Mouse (Mus musculus): ENCODE data around the gene Gm1123. TPM values are rescaled to one million over a fixed set of nuclear protein-coding genes. Genes with fewer than 3 reads are reported as not detected.
A peak's percentile ranks its signal among the peaks of the same experiment; 100 is the strongest.

The Gm1123 gene
- polyA plus RNA-seq, 1 experiment from 2014 or later, result 45.9 TPM

GRCm38 (mm10) chr9:98999881-99000339, 35.6 kb downstream of the Gm1123 start:
- WGBS, result 80% methylated on average over 9 of the region's 9 CpGs
- peaks cover 25% of the 10 kb centered on the region for H3K36me3 ChIP-seq (ENCODE audit: control insufficient read depth, insufficient read depth)
- no peak for TF ChIP-seq CTCF (IDR thresholded peaks at IDR 0.05; ENCODE audit: low read depth)
- no peaks in the 10 kb centered on the region for H3K4me1 ChIP-seq (replicated peaks; ENCODE audit: control insufficient read depth, insufficient read depth, low read length)
- H3K9ac ChIP-seq (ENCODE audit: low read depth, low read length), result no peak overlapping the region
- H3K4me3 ChIP-seq (ENCODE audit: low read depth, low read length), result no peak overlapping the region
- no peak for ATAC-seq
- H3K27ac ChIP-seq (ENCODE audit: low read depth, low read length), result no peak overlapping the region
- no peaks in the 10 kb centered on the region for H3K27me3 ChIP-seq (replicated peaks; ENCODE audit: control insufficient read depth, insufficient read depth, low read length)
- H3K4me2 ChIP-seq (replicated peaks; ENCODE audit: low read depth), result no peak overlapping the region
- H3K9me3 ChIP-seq (ENCODE audit: control insufficient read depth), result no peaks in the 10 kb centered on the region

- Histone ChIP-seq H3K27me3 (replicated peaks; ENCODE audit: control insufficient read depth, insufficient read depth, low read length) (no peaks in the 10 kb centered on the region), H3K9me3 (ENCODE audit: control insufficient read depth) (no peaks in the 10 kb centered on the region), H3K36me3 (ENCODE audit: control insufficient read depth, insufficient read depth) (peaks cover 21% of the 10 kb centered on the region), H3K27ac (ENCODE audit: low read depth, low read length) (no peak overlapping the region), H3K4me2 (replicated peaks; ENCODE audit: low read depth) (no peak overlapping the region), H3K4me1 (replicated peaks; ENCODE audit: control insufficient read depth, insufficient read depth, low read length) (no peaks in the 10 kb centered on the region), H3K4me3 (ENCODE audit: low read depth, low read length) (no peak overlapping the region), H3K9ac (ENCODE audit: low read depth, low read length) (no peak overlapping the region)
- TF ChIP-seq CTCF (IDR thresholded peaks at IDR 0.05; ENCODE audit: low read depth), result no peak
- 91% methylated on average over 4 of the region's 4 CpGs for WGBS
- ATAC-seq, result no peak
These were observed 41.4 kb downstream of the Gm1123 start for GRCm38 (mm10) chr9:98994103-98994502.

DNA sequence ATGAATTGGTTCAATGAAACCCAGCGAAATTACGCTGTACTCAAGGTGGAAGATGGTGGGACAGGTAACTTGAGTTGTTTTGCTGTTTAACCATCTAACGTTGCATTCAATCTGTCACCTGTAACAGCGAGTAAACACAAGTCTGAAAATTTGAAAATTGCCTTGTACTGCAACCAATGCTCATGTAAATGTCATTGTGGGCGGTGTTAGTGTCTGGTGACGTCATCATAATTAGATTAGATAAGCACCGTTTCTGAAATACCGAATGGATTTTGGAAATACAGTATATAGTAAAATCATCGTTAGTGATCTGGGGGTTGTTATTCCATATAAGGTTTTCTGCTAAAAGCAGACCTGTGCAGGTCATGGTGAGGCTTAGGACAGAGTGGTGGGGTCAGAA, 48.4 kb downstream of the Gm1123 start:
- no peak overlapping the region for H3K27ac ChIP-seq (ENCODE audit: low read depth, low read length)
- no peaks in the 10 kb centered on the region for H3K4me1 ChIP-seq (replicated peaks; ENCODE audit: control insufficient read depth, insufficient read depth, low read length)
- H3K36me3 ChIP-seq (ENCODE audit: control insufficient read depth, insufficient read depth), result no peaks in the 10 kb centered on the region
- H3K9me3 ChIP-seq (ENCODE audit: control insufficient read depth), result no peaks in the 10 kb centered on the region
- 31% methylated on average over 9 of the region's 9 CpGs for WGBS
- H3K4me2 ChIP-seq (replicated peaks; ENCODE audit: low read depth), result peak overlapping the region; percentile 99
- no peak for TF ChIP-seq CTCF (IDR thresholded peaks at IDR 0.05; ENCODE audit: low read depth)
- H3K9ac ChIP-seq (ENCODE audit: low read depth, low read length), result peak overlapping the region; percentile 80
- peak overlapping the region; percentile 80 for H3K4me3 ChIP-seq (ENCODE audit: low read depth, low read length)
- no peak for ATAC-seq
- H3K27me3 ChIP-seq (replicated peaks; ENCODE audit: control insufficient read depth, insufficient read depth, low read length), result 0 out of 2 replicates have a peak, but pooled peaks cover 14% of the 10 kb centered on the region

DNA sequence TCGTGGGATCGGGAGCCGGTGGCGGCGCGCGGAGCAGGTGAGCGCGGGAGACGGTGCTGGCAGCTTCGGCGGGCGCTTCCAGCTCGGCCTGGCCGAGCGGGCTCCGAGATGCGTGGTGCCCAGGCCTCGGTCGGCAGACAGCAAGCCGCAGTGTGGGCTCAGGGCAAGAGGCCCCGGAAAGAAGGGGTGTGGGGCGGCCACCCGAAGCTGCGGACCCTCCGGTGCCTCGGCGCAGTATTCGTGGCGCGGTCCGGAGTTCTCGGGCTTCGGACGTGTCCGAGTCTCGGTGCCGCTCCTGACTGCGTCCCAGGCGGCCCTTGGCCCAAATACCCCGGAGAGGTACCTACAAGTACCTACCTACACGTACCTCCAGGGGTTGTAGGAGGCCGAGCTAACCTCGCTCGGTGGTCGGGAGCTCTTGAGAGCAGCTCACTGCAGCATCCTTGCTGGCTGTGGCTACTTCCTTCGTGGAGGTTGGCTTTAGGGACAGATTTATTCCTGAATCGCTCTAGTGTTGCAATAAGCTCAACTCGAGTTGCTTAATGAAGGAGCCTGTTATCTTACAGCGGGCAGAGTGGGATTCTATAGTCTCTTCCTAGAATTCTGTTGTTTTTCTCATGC, 48.9 kb downstream of the Gm1123 start:
- Histone ChIP-seq H3K27me3 (replicated peaks; ENCODE audit: control insufficient read depth, insufficient read depth, low read length) (0 out of 2 replicates have a peak, but pooled peaks cover 14% of the 10 kb centered on the region), H3K4me2 (replicated peaks; ENCODE audit: low read depth) (peak overlapping the region; percentile 99), H3K9ac (ENCODE audit: low read depth, low read length) (peak overlapping the region; percentile 80), H3K9me3 (ENCODE audit: control insufficient read depth) (no peaks in the 10 kb centered on the region), H3K36me3 (ENCODE audit: control insufficient read depth, insufficient read depth) (no peaks in the 10 kb centered on the region), H3K27ac (ENCODE audit: low read depth, low read length) (peak overlapping the region; percentile 35; the same call in 1 of the 2 replicates), H3K4me1 (replicated peaks; ENCODE audit: control insufficient read depth, insufficient read depth, low read length) (no peaks in the 10 kb centered on the region), H3K4me3 (ENCODE audit: low read depth, low read length) (peak overlapping the region; percentile 80)
- ATAC-seq, result peak; percentile 36
- WGBS, result under 1% methylated on average over 49 of the region's 50 CpGs
- TF ChIP-seq CTCF (IDR thresholded peaks at IDR 0.05; ENCODE audit: low read depth), result no peak

DNA sequence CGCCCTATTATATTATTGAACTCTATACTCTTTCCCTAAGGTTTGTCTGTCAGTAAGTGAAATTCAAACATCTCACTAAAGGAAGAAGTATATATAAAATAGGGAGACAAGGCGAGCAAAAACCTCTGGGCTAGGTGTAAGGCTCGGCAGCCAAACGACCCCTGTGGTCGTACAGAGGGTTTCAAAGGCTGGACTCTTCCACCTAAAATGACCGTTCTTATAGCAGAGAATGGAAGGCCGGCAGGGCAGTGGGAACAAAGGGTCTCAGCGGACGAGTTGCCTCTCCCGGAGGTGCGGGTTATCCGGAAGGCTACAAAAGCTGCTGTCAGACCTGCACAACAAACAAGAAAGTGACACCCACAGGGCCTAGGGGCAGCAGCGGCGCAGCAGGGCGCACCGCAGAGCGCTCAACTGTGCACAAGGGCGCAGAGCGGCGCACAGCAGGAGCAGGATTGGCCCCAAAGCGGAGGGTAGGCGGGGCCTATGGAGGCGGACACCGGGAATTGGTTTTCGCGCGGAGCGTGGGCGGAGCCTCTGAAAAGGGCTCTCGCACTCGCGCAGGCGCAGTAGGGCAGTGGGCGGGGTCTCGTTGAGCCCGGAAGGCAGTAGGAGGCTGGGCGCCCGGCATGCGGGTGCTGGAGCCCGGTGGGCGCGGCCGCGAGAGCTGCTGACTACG, 49.6 kb downstream of the Gm1123 start, which contains the start of gene Faim:
Gene Faim (plus strand): TSS at position 574 of the 676 bp plus-strand sequence.
- Histone ChIP-seq H3K9ac (ENCODE audit: low read depth, low read length) (peak within 1 kb of the TSS; percentile 80), H3K27me3 (replicated peaks; ENCODE audit: control insufficient read depth, insufficient read depth, low read length) (0 out of 2 replicates have a peak, but pooled peaks cover 14% of the 10 kb centered on the region), H3K36me3 (ENCODE audit: control insufficient read depth, insufficient read depth) (no peaks in the 10 kb centered on the region), H3K4me2 (replicated peaks; ENCODE audit: low read depth) (peak within 1 kb of the TSS; percentile 99), H3K9me3 (ENCODE audit: control insufficient read depth) (no peaks in the 10 kb centered on the region), H3K4me1 (replicated peaks; ENCODE audit: control insufficient read depth, insufficient read depth, low read length) (no peaks in the 10 kb centered on the region), H3K27ac (ENCODE audit: low read depth, low read length) (peak within 1 kb of the TSS; percentile 35; the same call in 1 of the 2 replicates), H3K4me3 (ENCODE audit: low read depth, low read length) (peak within 1 kb of the TSS; percentile 80)
- peak; percentile 99 for ATAC-seq
- WGBS, result under 1% methylated on average over 44 of the region's 45 CpGs
- peak; percentile 43 for TF ChIP-seq CTCF (IDR thresholded peaks at IDR 0.05; ENCODE audit: low read depth)
